Mouse (Mus musculus) heart, postnatal 0 days (tissue): ENCODE measurements at regions not wholly inside any gene's neighbourhood (a gene's known extent, or its start where the extent isn't known, plus 50 kb on each side); places are given as distances from the start of the nearest gene placed in this dataset.

ENCODE experiments used
- CTCF ChIP-seq: IDR thresholded peaks from 2 replicates; pipeline ENCODE4 v1.5.1; 2016; ENCODE audit warnings: antibody characterized with exemption, control low read depth, low read depth
- EP300 ChIP-seq: IDR thresholded peaks from 2 replicates; pipeline ENCODE4 v1.6.1; 2016; ENCODE audit warnings: antibody characterized with exemption, low read depth

- no peak for TF ChIP-seq CTCF
- no peak for TF ChIP-seq EP300
Measured at GRCm38 (mm10) chr7:36348195-36348594, 349.7 kb upstream of the Tshz3 start.
